Mouse (Mus musculus): ENCODE results near the gene Cdh24.
A peak's percentile ranks its signal among the peaks of the same experiment; 100 is the strongest.

Cdh24 gene

DNA sequence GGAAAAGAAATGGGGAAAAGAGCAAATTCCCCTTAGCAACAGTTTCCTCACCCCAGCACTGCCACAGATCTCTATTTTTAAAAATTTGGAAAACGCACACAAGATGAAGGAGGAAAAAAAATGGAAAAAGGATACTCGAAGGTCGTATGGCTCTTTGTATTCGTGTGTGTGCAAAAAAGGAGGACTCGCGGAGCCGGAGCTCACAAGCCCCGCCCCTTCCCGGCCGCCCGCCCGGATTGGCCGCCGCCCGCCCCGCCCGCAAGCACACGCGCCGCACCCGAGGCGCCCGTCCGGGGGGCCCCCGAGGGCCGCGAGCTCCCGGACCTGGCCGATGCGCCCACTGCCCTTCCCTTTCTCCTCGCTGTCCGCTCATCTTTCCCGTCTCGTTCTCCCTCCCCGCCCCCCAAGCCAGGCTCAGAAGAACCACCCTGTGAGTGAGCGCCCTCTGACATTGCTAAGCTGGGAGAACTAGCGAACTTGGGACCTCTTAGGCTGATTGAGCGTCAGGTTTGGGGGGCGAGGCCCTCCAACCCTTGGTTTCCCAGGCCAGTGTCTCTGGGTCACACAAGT lies 35.3 kb downstream of the Cdh24 start, which contains the start of gene 4931414P19Rik:
TSS of gene 4931414P19Rik (minus strand) at position 242 of the 570 bp plus-strand sequence.
- DNase-seq (ENCODE audit: low spot score), result peak; percentile 57

DNA sequence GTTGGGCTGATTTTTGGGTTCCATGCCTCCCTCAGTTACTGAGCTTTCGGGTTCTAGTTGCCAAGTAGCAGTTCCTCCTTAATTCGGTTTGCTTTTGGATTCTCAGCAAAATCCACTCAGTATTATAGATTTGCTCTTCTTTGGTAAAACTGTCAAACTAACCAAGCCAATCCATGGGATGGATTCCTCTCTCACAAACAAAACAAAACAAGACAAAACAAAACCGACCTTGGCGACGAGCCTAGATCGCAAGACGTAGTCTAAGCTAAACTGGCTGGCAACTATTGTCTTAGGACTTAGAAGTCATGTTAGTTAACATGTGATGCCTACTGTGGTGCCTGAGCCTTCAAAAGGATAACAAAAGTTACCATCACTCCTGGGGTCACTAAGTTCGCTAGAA lies 37.5 kb downstream of the Cdh24 start:
- DNase-seq (ENCODE audit: low spot score), result no peak

DNA sequence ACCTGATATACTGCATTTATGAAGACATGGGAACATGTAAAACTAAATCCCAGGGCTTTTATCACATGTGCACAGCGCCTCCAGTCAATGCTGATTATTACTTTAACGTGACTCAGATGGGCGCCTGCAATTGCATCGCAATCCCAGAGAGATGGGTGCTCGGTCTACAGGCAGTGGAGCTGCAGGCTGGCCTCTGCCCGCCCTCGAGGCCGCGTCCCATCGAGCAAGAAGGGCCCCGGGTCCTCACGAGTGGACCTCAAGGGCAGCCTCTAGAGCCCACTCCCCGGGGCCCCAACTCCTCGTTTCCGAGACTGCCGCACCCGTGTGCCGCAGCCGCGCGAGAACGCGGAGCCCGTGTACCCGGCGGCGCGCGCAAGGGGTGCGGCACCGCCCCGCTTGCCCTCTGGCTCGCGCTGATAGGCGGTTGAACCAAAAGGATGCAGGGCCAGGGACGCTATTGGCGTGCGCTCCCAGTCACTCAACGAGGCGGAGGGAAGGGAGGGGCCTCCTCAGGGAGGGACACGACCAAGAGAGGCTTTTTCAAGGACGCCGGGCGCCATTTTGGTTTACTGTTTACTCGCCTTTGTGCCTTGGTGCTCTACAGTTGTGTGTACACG lies 38.0 kb downstream of the Cdh24 start:
- DNase-seq (ENCODE audit: low spot score), result peak; percentile 96

DNA sequence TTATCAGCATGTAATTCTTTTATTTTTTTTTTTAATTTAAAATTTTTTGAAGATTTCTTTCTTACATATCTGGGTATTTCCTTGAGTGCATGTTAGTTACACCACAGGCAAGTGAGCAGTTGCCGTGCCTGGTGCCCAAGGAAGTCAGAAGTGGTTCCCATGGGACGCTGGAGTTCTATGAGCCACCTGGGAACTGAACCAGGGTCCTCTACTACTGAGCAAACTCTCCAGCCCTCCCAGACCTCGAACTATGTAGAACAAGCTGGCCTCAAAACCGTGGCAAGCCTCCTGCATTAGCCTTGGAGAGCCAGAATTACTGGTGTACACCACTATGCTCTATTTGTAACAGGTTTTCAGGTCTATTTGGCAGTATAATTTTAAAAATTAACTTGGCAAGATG lies 38.6 kb downstream of the Cdh24 start:
- no peak for DNase-seq (ENCODE audit: low spot score)

DNA sequence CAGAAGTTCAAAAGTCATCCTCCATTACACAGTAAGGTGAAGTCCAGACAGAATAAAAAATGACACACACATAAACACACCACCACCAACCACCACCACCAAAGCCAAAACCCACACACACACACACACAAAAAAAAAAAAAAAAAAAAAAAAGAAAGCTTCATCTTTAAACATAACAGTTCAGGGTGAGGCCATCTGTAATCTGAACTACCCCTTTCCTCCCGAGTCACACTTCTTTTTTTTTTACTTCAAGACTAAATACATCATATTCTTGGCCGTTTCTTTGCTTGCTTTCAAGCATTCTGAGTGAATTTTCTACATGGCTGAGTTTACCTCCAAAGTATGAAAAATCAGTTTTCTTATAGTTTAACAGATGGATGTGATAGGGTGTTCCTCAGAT lies 39.6 kb downstream of the Cdh24 start:
- no peak for DNase-seq (ENCODE audit: low spot score)

DNA sequence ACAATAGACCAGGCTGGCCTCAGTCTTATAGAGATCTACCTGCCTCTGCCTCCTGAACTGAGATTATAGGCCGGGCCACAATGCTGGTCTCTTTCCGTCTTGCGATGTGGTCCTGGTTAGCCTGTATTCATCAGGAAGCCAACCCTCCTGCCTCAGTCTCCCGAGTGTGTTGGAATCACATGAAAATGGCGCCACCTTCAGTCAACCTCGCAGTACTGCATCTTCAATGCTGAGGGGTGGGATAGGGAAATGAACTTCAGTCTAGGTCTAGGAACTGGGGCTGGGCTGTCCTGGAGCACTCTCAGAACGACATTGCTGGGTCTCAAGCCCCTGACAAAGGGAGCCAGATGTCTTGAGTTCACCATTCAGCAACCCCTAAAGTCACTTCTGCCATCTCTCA lies 44.1 kb downstream of the Cdh24 start:
- no peak for DNase-seq (ENCODE audit: low spot score)

DNA sequence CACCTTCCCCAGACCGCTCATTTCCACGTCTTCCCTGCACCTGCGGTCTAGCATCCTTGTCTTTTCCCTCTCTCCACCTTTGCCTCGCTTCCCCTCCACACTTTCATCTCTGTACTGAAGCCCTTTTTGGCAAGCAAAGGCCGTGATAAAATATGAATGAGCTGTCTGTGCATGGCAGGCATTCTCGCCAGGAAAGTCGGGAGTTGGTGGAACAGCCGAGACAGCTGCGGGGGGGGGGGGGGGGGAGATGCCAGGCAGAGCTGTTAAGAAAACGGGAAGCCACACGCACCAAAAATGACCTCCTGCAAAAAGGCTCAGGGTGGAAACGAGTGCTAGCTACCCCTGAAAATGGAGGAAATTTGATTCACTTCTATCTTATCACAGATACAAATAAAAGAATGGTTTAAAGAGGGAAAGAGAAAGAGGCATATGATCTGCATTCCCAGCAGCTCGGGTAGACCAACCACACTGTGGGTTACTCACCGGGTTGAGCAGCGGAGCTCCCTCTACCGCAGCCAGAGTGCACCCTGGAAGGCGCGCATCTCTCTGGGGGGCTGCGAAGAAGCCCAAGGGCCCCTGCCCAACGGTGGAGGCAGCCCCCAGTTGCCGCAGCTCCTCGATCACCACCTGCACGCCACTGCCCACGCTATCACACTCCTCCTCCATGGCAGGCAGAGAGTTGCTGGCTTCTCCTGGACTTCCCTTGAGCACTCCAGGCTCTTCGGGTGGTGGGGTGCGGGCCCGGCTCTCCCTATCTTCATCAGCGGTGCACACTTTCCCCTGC lies 46.3 kb downstream of the Cdh24 start:
- DNase-seq (ENCODE audit: low spot score), result no peak

DNA sequence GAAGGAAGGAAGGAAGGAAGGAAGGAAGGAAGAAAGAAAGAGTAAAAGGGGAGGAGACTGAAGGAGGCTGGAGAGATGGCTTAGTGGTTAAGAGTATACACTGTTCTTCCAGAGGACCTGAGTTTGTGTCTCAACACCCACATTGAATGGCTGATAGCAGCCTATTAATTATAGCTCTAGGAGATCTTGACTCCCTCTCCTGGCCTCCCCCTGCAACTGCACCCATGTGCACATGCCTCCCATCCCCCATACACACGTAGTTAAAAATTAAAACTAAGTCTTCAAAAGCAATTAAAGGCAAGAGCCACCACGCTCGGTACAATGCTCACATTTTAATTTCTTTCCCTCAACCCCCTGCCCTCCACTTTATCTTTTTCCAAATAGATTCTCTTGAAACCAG lies 47.1 kb downstream of the Cdh24 start:
- no peak for DNase-seq (ENCODE audit: low spot score)

DNA sequence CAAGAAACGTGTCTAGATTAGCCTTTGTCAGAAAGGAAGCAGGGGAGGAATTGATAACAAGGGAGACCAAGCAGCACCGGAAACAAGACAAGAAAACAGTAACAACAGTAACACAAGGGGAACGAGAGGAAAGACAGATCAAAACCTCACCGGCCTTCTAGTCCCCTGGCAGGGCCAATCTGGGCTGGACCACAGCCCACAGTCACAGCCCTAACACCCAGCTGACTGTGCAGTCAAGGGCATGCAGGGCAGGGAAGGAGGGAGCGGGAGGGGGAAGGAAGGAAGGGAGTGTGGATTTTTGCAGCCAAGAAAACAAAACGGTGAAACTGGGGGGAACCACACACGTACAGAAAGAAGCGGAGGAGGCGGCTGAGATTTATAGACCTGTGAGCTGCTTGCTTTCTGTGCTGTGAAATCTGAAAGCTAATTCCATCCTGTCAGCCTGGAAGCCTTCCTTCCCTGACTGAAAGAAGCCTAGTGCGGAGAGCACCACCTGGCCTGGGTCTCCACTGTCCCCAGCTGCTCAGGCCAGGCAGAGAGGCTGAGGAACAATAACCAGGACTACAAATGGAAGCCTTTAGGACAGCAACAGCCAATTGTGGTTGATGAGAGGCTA lies 48.7 kb downstream of the Cdh24 start:
- DNase-seq (ENCODE audit: low spot score), result no peak

DNA sequence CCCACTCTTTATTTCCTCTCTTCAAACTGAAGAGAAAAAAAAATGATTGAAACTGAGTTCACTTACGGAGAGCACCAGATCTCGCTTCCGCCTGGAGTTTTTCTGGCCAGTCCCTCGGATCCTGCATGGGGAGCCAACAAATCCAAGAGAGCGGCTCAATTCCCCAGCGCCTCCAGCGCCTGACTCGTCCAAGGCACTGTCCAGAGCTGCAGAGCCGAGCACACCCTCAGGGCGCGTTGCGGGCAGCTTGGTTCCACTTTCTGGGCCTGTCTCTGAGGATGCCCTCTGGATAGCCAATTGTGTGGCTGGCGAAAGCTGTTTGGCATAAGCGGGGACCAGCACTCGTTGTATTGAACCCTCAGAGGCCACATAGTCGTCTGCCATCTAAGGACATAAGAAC lies 50.1 kb downstream of the Cdh24 start:
- DNase-seq (ENCODE audit: low spot score), result no peak

DNA sequence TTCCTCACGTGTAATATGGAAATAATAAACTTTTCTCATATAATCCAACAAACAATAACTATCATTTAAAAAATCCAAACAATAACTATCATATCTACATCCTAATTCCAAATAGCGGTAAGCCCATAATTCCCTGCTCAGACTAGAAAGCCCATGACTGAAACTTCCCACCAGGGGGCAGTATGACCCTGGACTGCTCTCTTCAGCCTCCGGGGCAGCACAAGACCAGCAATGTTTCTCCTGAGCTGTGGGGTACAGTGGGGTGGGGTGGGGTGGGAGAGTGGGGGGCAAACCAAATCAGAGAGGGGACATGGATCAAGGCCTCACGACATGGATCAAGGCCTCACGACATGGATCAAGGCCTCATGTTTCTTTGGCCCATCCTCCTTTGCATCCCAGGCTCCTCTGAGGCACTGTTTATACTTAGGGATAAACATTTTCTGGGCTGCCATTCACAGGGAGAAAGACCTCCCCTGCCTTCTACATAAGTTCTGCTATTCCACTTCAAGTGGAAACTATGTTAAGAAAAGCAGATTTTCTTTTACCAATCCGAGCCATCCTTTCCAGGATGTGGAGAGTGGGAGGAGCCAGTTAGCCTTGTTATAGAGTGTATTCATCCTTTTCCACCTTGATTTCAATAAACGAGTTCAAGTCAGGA lies 57.4 kb downstream of the Cdh24 start:
- DNase-seq (ENCODE audit: low spot score), result peak; percentile 53

DNA sequence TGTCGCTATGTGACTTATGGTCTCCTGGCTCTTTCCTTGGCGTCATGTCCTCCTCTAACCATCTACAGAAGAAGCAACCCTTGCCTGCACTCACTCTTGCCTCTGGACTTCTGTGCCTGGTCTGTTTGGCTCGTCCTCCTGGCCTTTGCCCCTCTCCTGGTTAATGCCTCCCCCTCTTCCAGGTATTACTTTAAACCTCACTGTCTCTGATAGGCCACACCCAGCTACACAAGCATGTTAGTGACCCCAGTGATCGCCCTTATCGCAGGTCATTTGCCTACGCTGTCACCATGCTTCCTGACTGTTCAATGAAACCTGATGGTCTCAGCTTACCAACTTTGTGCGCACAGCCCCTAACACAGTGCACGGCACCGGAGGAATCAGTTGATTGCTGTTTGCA lies 58.6 kb downstream of the Cdh24 start:
- no peak for DNase-seq (ENCODE audit: low spot score)
